Mouse (Mus musculus) heart, embryonic 11.5 days (tissue): ENCODE results near the gene Gm20388. TPM values are rescaled to one million over a fixed set of nuclear protein-coding genes. Genes with fewer than 3 reads are reported as not detected.

Experiments used
- ATAC-seq: fragments of 200-750 bp; cut with Nextera tagmentation; replicated peaks from 2 replicates; pipeline ENCODE4 v1.8.0; 2017; ENCODE audit warnings: moderate library complexity; ENCODE audit not compliant: insufficient number of reproducible peaks, low FRiP score, low TSS enrichment
- H3K27ac ChIP-seq: fragments of 300-500 bp; sonication (generic); 2 replicates; pipeline ENCODE4 v1.5.1; 2014; ENCODE audit warnings: mild to moderate bottlenecking, low read depth, low read length
- H3K27me3 ChIP-seq: fragments of 300-500 bp; sonication (generic); 2 replicates; pipeline ENCODE4 v1.6.1; 2014; ENCODE audit warnings: mild to moderate bottlenecking, low read length, mixed read lengths; ENCODE audit not compliant: control insufficient read depth, insufficient read depth
- H3K36me3 ChIP-seq: fragments of 300-500 bp; sonication (generic); 2 replicates; pipeline ENCODE4 v1.6.1; 2014; ENCODE audit warnings: mild to moderate bottlenecking, low read length, moderate library complexity, mixed read lengths; ENCODE audit not compliant: control insufficient read depth, insufficient read depth
- H3K4me1 ChIP-seq: fragments of 300-500 bp; sonication (generic); 2 replicates; pipeline ENCODE4 v1.6.1; 2014; ENCODE audit warnings: low read length; ENCODE audit not compliant: control insufficient read depth, insufficient read depth
- H3K4me2 ChIP-seq: fragments of 300-500 bp; sonication (generic); 2 replicates; pipeline ENCODE4 v1.6.1; 2014; ENCODE audit warnings: mild to moderate bottlenecking, moderate library complexity
- H3K4me3 ChIP-seq: fragments of 300-500 bp; sonication (generic); 2 replicates; pipeline ENCODE4 v1.5.1; 2014; ENCODE audit warnings: low read depth, low read length
- H3K9ac ChIP-seq: fragments of 300-500 bp; sonication (generic); 2 replicates; pipeline ENCODE4 v1.6.1; 2014; ENCODE audit warnings: mild to moderate bottlenecking, low read depth, low read length, moderate library complexity
- H3K9me3 ChIP-seq: fragments of 300-500 bp; sonication (generic); replicated peaks from 2 replicates; pipeline ENCODE4 v1.6.1; 2016; ENCODE audit warnings: low read length; ENCODE audit not compliant: control insufficient read depth
- WGBS: fragments of 180-500 bp; shearing (Covaris S2); extraction: QIAGEN DNeasy Blood & Tissue Kit; methylation state at CpG from one replicate; pipeline ENCODE4 v1.1.7; 2014; ENCODE audit not compliant: insufficient replicate concordance; 5-methylcytosine and 5-hydroxymethylcytosine counted together
- polyA plus RNA-seq: library from polyadenylated mRNA; unstranded; fragments of >200 nt; fragmentation: Nextera tagmentation; extraction: Ambion mirVana; gene quantifications from 2 replicates; pipeline ENCODE4 v1.2.1, GENCODE M21; 2014

Gm20388 gene
- polyA plus RNA-seq, 1 experiment from 2014 or later, result 6.4 TPM

GRCm38 (mm10) chr8:122028116-122028515 lies 2117.5 kb downstream of the Gm20388 start:
- no peak overlapping the region for H3K9ac ChIP-seq
- ATAC-seq, result no peak
- no peak overlapping the region for H3K4me2 ChIP-seq
- H3K36me3 ChIP-seq, result peaks cover 13% of the 10 kb centered on the region
- H3K27me3 ChIP-seq, result no peaks in the 10 kb centered on the region
- H3K4me3 ChIP-seq, result no peak overlapping the region
- 75% methylated on average over 4 of the region's 4 CpGs for WGBS
- H3K27ac ChIP-seq, result no peak overlapping the region
- H3K4me1 ChIP-seq, result peaks cover 19% of the 10 kb centered on the region
- H3K9me3 ChIP-seq, result no peaks in the 10 kb centered on the region

GRCm38 (mm10) chr8:122030965-122031364 lies 2120.3 kb downstream of the Gm20388 start:
- H3K9me3 ChIP-seq, result no peaks in the 10 kb centered on the region
- H3K4me2 ChIP-seq, result no peak overlapping the region
- no peak overlapping the region for H3K4me3 ChIP-seq
- H3K36me3 ChIP-seq, result peaks cover 7% of the 10 kb centered on the region
- H3K27ac ChIP-seq, result no peak overlapping the region
- ATAC-seq, result no peak
- H3K27me3 ChIP-seq, result no peaks in the 10 kb centered on the region
- peaks cover 28% of the 10 kb centered on the region for H3K4me1 ChIP-seq
- no peak overlapping the region for H3K9ac ChIP-seq
- 33% methylated on average over 7 of the region's 7 CpGs for WGBS

- no peaks in the 10 kb centered on the region for H3K27me3 ChIP-seq
- no peak overlapping the region for H3K4me2 ChIP-seq
- 34% methylated on average over 9 of the region's 9 CpGs for WGBS
- H3K4me1 ChIP-seq, result peaks cover 40% of the 10 kb centered on the region
- no peaks in the 10 kb centered on the region for H3K9me3 ChIP-seq
- no peaks in the 10 kb centered on the region for H3K36me3 ChIP-seq
- no peak for ATAC-seq
- no peak overlapping the region for H3K9ac ChIP-seq
- no peak overlapping the region for H3K4me3 ChIP-seq
- no peak overlapping the region for H3K27ac ChIP-seq
Observed at GRCm38 (mm10) chr8:122032741-122033140, 2122.1 kb downstream of the Gm20388 start.

- H3K4me2 ChIP-seq, result no peak overlapping the region
- H3K27me3 ChIP-seq, result no peaks in the 10 kb centered on the region
- H3K4me1 ChIP-seq, result peaks cover 37% of the 10 kb centered on the region
- H3K36me3 ChIP-seq, result no peaks in the 10 kb centered on the region
- no peaks in the 10 kb centered on the region for H3K9me3 ChIP-seq
- 80% methylated on average over 7 of the region's 7 CpGs for WGBS
- no peak overlapping the region; the same call in 1 of the 2 replicates for H3K27ac ChIP-seq
- no peak overlapping the region for H3K4me3 ChIP-seq
- no peak overlapping the region for H3K9ac ChIP-seq
- ATAC-seq, result no peak
Observed at GRCm38 (mm10) chr8:122035543-122035942, 2124.9 kb downstream of the Gm20388 start.

GRCm38 (mm10) chr8:122036325-122036724 lies 2125.7 kb downstream of the Gm20388 start:
- Histone ChIP-seq H3K9ac (no peak overlapping the region), H3K4me1 (peaks cover 31% of the 10 kb centered on the region), H3K27me3 (no peaks in the 10 kb centered on the region), H3K4me2 (no peak overlapping the region), H3K9me3 (no peaks in the 10 kb centered on the region), H3K36me3 (no peaks in the 10 kb centered on the region), H3K27ac (peak overlapping the region; percentile 7; the same call in 1 of the 2 replicates), H3K4me3 (no peak overlapping the region)
- ATAC-seq, result 0 out of 2 replicates have a peak, but pooled peaks have one; percentile 18
- WGBS, result 53% methylated on average over 6 of the region's 6 CpGs

GRCm38 (mm10) chr8:122037279-122037678 lies 2126.6 kb downstream of the Gm20388 start:
- no peak overlapping the region for H3K9ac ChIP-seq
- no peak overlapping the region for H3K4me2 ChIP-seq
- no peak overlapping the region for H3K4me3 ChIP-seq
- no peaks in the 10 kb centered on the region for H3K36me3 ChIP-seq
- no peaks in the 10 kb centered on the region for H3K27me3 ChIP-seq
- H3K27ac ChIP-seq, result no peak overlapping the region
- 55% methylated on average over 7 of the region's 7 CpGs for WGBS
- no peak for ATAC-seq
- peaks cover 28% of the 10 kb centered on the region for H3K4me1 ChIP-seq
- no peaks in the 10 kb centered on the region for H3K9me3 ChIP-seq

- no peak overlapping the region for H3K9ac ChIP-seq
- H3K4me2 ChIP-seq, result no peak overlapping the region
- H3K27ac ChIP-seq, result no peak overlapping the region
- WGBS, result 86% methylated on average over 6 of the region's 6 CpGs
- H3K4me1 ChIP-seq, result peaks cover 30% of the 10 kb centered on the region
- no peak overlapping the region for H3K4me3 ChIP-seq
- H3K27me3 ChIP-seq, result no peaks in the 10 kb centered on the region
- H3K36me3 ChIP-seq, result no peaks in the 10 kb centered on the region
- H3K9me3 ChIP-seq, result no peaks in the 10 kb centered on the region
- no peak for ATAC-seq
Observed at GRCm38 (mm10) chr8:122038076-122038475, 2127.4 kb downstream of the Gm20388 start.

- peaks cover 31% of the 10 kb centered on the region for H3K4me1 ChIP-seq
- H3K4me2 ChIP-seq, result no peak overlapping the region
- H3K9ac ChIP-seq, result no peak overlapping the region
- WGBS, result 78% methylated on average over 4 of the region's 4 CpGs
- no peaks in the 10 kb centered on the region for H3K36me3 ChIP-seq
- no peaks in the 10 kb centered on the region for H3K9me3 ChIP-seq
- no peak overlapping the region for H3K4me3 ChIP-seq
- no peaks in the 10 kb centered on the region for H3K27me3 ChIP-seq
- H3K27ac ChIP-seq, result no peak overlapping the region
- ATAC-seq, result no peak
Observed at GRCm38 (mm10) chr8:122039452-122039851, 2128.8 kb downstream of the Gm20388 start.

- H3K36me3 ChIP-seq, result no peaks in the 10 kb centered on the region
- H3K4me2 ChIP-seq, result no peak overlapping the region
- peaks cover 8% of the 10 kb centered on the region for H3K4me1 ChIP-seq
- no peaks in the 10 kb centered on the region for H3K9me3 ChIP-seq
- no peak overlapping the region for H3K4me3 ChIP-seq
- no peak overlapping the region for H3K27ac ChIP-seq
- no peak for ATAC-seq
- WGBS, result 63% methylated on average over 15 of the region's 15 CpGs
- H3K27me3 ChIP-seq, result peaks cover 2% of the 10 kb centered on the region; the same call in 1 of the 2 replicates
- H3K9ac ChIP-seq, result no peak overlapping the region
Observed at GRCm38 (mm10) chr8:122047206-122047870, 2136.7 kb downstream of the Gm20388 start.
